Mouse (Mus musculus) cerebellum, postnatal 36 days (tissue): ENCODE measurements around the gene Tpd52l1.
"Not testable (repeated sequence)": the region's sequence is repeated elsewhere in the genome, so short reads cannot be mapped to it uniquely, and the experiment has no call there.

Source experiments
- DNase-seq, 2 experiments: peaks; one replicate each; pipeline ENCODE4 v3.0.0; 2021 to 2022; ENCODE audit warnings: mixed read lengths in 2 of 2

Gene Tpd52l1

DNA sequence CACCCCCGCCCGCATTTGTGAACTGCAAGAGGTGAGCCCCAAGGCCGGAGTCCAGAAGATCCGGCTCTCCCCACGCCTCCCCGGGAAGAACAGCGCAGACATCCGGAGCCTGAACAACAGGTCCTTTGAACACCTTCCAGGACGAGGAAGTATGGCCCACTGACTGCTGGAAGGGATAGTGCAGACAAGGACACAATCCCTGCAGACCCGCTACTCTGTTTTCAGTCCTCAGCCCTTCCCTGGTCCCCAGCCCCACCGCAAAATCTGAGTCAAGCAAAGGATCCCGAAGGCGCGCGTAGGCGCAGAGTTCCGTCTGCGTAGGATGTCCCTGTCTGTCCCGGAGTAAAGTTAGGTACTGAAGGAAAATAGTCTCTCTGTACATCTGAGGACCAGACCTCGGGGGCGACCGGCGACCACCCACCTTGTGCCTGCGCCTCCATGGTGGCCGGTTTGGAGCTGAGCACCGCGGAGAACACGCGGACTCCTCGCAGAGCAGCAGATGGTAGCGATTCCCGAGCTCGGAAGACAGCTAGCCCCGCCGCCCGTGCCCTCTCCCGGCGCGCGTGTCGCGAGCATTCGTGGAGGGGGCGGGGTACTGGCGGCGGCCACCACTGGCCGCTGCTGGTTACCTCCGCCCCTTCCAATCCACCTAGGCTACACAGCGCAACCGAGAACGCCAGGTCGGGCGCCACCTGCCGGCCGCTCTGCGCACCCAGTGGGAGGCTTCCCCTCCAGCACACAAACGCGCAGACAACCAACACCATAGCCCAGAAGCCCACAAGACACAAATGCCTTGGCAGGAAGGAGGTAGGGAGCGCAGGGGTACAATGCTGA, at the start of gene Tpd52l1:
Gene Tpd52l1, minus strand, starts transcription at position 668 of the 834 bp plus-strand sequence.
- DNase-seq, result peak; percentile 71 to 79

DNA sequence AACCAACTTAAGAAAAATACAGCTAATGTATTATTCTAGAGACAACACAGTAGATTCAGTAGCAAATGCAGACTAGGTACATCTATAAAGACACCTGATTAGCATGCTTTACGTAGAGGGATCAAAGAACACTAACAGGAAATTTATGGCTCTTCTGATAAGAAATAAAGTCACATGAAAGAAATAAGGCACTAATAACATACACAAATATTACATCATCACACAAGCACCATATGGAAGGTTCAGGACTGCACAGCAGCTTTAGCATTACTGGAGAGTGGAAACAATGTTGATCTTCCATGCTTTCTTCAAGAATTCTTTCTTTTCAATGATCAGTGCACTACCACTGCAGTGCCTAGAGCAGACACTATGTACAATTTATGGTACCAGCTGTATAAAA, 48.5 kb upstream of the Tpd52l1 start:
- DNase-seq, result no peak

DNA sequence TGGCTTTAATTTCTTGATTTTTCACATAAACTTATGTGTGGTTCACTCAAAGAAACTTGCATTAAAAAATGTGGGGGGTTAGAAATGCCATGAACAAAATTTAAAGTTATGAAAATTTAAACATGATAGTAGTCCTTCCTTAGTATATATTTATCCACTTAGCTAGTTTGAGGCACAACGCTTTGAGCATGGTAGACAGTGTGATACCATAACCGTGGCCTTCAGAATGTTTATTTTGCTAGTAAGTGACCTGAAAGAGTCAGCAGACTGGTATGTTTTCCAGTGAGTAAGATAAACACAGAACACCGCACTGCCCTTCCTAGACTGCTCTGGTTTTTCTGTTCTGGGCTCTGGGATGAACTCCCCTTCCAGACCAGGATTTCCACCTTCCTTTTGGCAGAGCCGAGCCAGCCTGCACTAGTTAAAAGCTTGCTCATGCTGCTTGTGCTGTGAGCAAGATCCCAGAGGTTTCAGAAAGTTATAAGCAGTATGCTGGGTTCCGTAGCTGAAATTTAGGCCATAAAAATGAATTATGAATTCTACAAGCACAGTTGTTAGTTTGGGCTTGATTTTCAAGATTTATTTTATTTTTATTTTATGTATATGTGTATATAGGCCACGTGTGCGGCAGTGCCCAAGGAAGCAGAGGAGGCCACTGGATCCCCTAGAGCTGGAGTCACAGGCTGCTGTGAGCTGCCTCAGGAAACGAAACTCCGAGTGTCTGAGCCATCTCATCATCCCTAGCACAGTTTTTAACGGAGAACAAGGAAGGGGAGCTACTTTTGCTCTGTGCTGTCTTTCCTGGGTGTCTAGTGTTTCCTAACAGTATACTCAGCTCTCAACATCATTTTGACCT, 21.5 kb upstream of the Tpd52l1 start:
- DNase-seq, result no peak

DNA sequence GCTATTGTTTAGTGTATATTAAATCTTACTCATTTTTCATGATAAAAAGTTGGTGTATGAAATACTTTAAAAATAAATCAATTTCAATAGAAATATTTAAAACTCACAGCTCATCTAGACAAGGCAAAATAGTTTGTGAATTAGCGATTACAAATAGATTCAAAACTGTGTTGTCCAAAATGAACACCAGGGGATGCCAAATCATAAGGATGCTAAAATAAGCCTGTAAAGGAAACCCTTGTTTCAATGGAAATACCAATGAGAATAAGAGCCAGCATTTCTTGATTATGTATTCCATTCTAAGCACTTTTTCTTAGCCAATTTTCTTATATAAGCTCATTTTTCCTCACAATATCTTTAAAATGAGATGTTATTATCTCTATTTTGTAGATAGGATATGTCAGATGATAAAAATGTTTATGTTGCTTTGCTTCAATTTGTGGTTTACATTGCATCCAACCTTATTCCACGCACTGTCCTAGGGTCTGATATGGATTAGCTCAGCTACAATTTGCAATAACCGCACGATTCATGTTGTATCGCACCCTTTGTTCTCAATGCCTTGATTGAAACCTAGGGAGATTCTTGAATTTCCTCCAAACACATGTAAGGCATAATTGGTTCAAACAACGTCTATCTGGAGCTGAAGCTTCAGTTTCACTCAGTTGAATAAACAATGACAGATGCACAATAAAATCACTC, 20.2 kb upstream of the Tpd52l1 start:
- DNase-seq, result no peak

GRCm38 (mm10) chr10:31465424-31465823, 19.7 kb upstream of the Tpd52l1 start:
- no peak for DNase-seq

GRCm38 (mm10) chr10:31463044-31463443, 17.3 kb upstream of the Tpd52l1 start:
- no peak for DNase-seq

- DNase-seq, result no peak
Measured at GRCm38 (mm10) chr10:31456806-31457205, 11.0 kb upstream of the Tpd52l1 start.

- no peak for DNase-seq
Measured at GRCm38 (mm10) chr10:31447083-31447482, 1.3 kb upstream of the Tpd52l1 start.

DNA sequence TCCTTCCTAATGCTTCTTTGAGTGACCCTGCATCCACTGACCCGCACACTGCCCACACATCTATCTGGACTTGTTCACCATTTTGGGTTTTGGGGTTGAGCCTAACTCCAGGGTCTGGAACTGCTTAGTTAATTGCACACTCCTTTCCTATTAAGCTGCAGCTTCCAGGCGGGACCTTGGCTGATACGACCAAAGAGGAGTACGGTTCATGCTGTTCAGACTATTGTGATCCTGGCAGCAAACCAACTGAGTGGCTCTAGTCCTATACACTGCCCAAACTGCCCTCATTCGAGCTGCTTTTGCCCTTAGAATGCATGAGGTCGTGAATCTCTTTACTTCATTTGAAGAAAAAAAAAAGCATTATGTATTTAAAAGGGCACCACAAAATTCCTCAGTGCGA, 1.6 kb downstream of the Tpd52l1 start:
- no peak for DNase-seq

- no peak for DNase-seq
Measured at GRCm38 (mm10) chr10:31441491-31441890, 4.3 kb downstream of the Tpd52l1 start.

DNA sequence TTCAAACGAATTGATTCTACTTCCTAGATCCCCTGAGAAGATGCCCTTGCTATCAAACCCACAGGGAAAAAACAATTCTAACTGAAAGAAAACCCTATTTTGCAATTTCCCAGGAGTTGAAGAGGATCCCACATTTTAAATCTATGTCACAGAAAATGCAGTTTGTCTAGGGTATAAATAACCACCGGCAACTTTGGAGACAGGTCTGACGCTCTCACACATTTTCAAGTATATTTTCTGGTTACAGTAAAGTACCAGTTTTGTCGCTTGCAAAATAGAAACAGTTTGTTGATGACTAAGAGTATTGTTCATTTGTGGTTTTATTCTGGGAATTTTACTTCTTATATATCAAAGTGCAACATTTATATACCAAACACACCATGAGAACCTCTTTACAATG, 9.7 kb downstream of the Tpd52l1 start:
- DNase-seq, result no peak

- DNase-seq, result no peak
Measured at GRCm38 (mm10) chr10:31417956-31418355, 27.8 kb downstream of the Tpd52l1 start.

GRCm38 (mm10) chr10:31392990-31393389, 52.8 kb downstream of the Tpd52l1 start:
- DNase-seq, result no peak

- DNase-seq, result no peak
Measured at GRCm38 (mm10) chr10:31390777-31391395, 54.9 kb downstream of the Tpd52l1 start.

DNA sequence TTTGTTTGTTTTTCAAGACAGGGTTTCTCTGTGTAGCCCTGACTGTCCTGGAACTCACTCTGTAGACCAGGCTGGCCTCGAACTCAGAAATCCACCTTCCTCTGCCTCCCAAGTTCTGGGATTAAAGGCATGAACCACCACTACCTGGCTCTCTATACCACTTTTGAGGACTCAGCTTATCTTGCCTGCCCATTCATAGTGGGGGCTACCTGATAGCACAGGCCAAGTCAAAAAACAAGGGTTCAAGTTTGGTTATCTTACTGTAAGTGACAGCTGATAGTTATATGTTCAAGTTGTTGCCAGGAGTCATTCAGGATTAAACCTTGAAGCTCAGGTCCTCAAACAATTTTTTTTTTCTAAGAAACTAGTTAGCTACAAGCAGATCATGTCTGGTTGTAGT, 57.2 kb downstream of the Tpd52l1 start:
- not testable (repeated sequence) for DNase-seq

GRCm38 (mm10) chr10:31370200-31370599, 75.6 kb downstream of the Tpd52l1 start:
- not testable (repeated sequence) for DNase-seq

DNA sequence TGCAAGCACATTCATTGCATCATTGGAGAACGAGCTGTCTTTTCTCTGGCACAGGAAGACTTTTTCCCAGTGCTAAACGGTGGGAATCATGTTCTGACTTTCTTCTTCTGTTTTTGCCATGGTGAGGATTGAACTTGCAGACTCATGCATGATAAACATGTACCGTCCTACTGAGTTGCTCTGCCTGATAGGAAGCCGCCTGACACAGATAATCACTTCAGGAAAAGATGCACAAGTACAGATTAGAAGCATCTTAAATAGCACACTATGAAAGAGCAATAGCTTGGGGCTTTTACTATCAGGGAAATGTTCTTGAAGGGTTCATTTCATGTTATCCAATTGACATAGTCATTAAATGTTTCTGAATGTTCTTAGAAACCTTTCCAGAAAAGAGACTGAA, 86.0 kb downstream of the Tpd52l1 start:
- no peak for DNase-seq

DNA sequence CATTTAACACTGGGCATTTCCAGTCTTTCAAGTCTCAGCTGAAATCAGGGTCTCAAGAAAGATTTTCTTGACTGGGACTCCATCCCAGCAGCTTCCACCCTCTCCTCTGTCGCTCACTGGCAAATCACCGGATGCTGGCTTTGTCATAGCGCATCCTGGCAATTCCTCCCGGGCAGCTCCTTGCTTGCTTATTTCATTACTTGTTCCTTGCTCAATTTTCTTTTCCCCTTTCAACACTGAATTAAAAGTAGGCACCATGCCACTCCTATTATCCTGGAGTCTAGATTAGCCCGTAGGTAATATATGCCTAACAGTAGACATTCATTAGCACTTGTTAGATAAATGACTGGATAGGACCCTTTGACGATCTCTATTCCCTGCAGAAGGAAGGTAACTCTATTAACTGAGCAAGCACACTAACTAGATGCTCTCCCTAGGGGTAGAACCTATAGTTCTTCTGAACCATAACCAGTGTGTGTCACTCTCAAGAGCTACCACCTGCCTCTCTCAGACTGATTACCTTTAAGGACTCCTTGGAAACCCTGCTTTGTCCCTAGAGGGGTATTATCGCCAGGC, 90.8 kb downstream of the Tpd52l1 start:
- no peak for DNase-seq

DNA sequence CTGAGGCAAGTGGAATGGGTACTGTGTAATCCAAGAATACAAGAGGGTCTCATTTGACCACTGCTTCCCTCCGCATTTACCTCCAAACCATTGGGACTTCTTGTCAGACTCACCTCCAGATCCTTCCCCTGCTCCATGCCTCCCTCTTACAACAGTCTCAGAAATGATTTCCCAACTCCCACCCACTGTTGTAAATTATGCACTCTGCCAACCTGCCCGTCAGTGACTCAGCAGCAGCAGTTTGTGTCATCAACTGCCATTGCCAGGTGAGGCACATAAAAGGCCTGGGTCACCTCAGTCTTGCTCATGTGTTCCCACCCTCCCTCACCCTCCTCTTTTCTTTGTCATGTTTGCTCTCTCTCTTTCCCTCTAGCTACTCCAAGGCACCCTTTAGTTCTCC, 91.6 kb downstream of the Tpd52l1 start:
- no peak for DNase-seq

DNA sequence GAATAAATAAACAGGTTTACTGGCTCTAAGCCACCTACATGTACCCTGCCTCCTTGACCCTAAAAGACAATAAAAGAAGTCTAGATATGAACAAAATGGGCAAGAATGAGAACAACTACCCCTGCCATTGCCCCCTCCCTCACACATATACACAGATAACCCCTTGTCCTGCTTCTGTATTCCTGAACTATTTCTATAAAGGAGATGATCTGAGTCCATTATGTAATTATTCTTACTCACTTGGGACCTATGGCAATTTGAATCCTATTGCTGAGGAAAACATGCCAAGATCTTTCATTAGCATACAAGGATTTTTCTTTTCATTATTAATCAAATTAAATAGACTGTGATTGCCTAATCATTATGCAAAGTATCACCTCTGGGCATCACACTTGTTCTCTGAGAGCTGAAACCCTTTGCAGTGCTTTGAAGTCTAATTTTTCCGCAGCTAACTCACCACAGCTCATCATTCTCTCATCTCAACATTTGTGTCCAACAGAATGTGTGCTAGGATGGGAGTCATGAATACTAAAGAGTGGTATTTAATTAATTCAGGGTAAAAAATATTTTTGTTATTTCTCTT, 92.8 kb downstream of the Tpd52l1 start:
- DNase-seq, result no peak

- DNase-seq, result no peak
Measured at GRCm38 (mm10) chr10:31351056-31351455, 94.7 kb downstream of the Tpd52l1 start.

GRCm38 (mm10) chr10:31346401-31346800, 99.4 kb downstream of the Tpd52l1 start:
- no peak for DNase-seq
